9 mouse cellular contexts compared by ENCODE assay signal in the genomic region with DNA sequence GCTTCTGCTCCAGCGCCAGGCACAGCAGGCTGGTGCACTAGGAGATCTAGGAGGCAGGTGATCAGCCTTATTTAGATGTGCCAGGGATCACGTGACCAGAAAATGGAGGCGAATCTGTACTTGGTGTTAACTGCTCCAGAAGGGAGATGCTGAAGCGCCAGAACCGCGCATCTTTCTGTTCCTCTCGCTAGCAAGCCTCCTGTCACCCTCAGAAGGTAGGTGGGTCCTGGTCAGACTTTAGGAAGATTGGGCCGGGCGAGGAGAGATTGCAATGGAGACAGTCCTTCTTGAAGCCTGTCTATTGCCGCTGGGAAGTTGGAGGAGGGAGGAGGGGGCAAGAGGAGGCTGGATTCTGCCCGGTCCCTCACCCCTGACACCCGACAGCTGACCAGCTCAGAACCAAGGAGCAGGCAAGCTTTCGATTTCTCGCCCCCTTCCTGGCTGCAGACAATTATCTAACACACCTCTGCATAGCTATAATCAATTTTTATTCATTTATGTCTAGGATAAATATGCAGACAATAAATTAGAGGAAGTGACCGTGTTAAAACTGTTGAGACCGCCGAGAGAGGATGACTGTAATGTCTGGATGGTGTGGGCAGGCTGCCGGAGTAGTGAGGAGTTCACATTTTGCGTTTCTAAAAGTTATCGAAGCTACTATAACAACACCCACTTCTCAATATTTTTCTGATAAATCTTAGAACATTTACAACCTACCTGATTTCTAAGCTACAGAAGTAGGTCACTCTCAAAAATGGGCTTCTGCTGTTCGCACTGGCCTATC.
DNase-seq lines count a peak whose midpoint lies in the region; ATAC-seq and TF ChIP-seq lines count a peak whose summit lies in the region.
"Had no signal": no experiment of that assay in that cellular context is flagged by ENCODE, and none has a peak within 500 bp of the region (broad histone marks: within the 10 kb centered on the region; RNA-seq: fewer than 3 reads in every experiment).

No protein-coding gene starts in this region.

- TF ChIP-seq CTCF in gastrocnemius, adult 2 months (IDR thresholded peaks at IDR 0.05), result no peak
- TF ChIP-seq CTCF in kidney, postnatal 0 days (IDR thresholded peaks at IDR 0.05; ENCODE audit: low read depth), result no peak

- intact Hi-C loops in gastrocnemius, adult 2 months (cut with DNase I), result no loop called here
- intact Hi-C loops in gastrocnemius, postnatal 14 days (cut with DNase I; ENCODE audit: low total_unique reads), result no loop called here

- 0 out of 2 replicates have a peak, but pooled peaks cover 2% of the 10 kb centered on the region for H3K4me1 ChIP-seq in kidney, postnatal 0 days (replicated peaks; ENCODE audit: insufficient read depth, low read length)
- peaks cover 7% of the 10 kb centered on the region; the same call in 1 of the 2 replicates for H3K4me1 ChIP-seq in limb, embryonic 15.5 days

- DNase-seq in gastrocnemius, adult 2 months, result peak; percentile 25
- DNase-seq in gastrocnemius, postnatal 14 days, result no peak
- DNase-seq in cerebellum, postnatal 36 days, result peak; percentile 76 to 89
- DNase-seq in kidney, postnatal 0 days (ENCODE audit: low spot score), result peak; percentile 69
- DNase-seq in retina, postnatal 1 day, result peak; percentile 82
- no peak for DNase-seq in ovary, postnatal 36 days (ENCODE audit: low spot score)

- H3K4me2 ChIP-seq in kidney, postnatal 0 days (ENCODE audit: low read length), result peak overlapping the region; percentile 68
- peak overlapping the region; percentile 56 for H3K4me2 ChIP-seq in limb, embryonic 15.5 days

- no peaks in the 10 kb centered on the region for H3K9me3 ChIP-seq in kidney, postnatal 0 days (replicated peaks; ENCODE audit: low read length)
- H3K9me3 ChIP-seq in limb, embryonic 15.5 days, result no peaks in the 10 kb centered on the region
- H3K9me3 ChIP-seq: G1E had no signal

- no peak overlapping the region for H3K27ac ChIP-seq in gastrocnemius, adult 2 months
- no peak overlapping the region for H3K27ac ChIP-seq in kidney, postnatal 0 days
- H3K27ac ChIP-seq in limb, embryonic 15.5 days, result no peak overlapping the region

- H3K4me3 ChIP-seq in gastrocnemius, adult 2 months, result peak overlapping the region; percentile 65
- peak overlapping the region; percentile 29 for H3K4me3 ChIP-seq in kidney, postnatal 0 days (replicated peaks; ENCODE audit: low read depth, low read length)
- H3K4me3 ChIP-seq in limb, embryonic 15.5 days, result peak overlapping the region; percentile 34

- ATAC-seq in granulocyte monocyte progenitor cell, adult 5-6 weeks (replicated peaks; ENCODE audit: poor library complexity, severe bottlenecking), result peak; percentile 63; the same call in 1 of the 2 replicates
- peak; percentile 81; the same call in 1 of the 2 replicates for ATAC-seq in kidney, postnatal 0 days (replicated peaks; ENCODE audit: low FRiP score, low read depth)
- no peak for ATAC-seq in limb, embryonic 15.5 days (ENCODE audit: insufficient number of reproducible peaks, low FRiP score, low TSS enrichment, low read depth)

- 0 out of 2 replicates have a peak overlapping the region, but pooled peaks have one; percentile 6 for H3K9ac ChIP-seq in kidney, postnatal 0 days (ENCODE audit: low read depth, low read length)
- H3K9ac ChIP-seq in limb, embryonic 15.5 days, result no peak overlapping the region

- no peaks in the 10 kb centered on the region for H3K36me3 ChIP-seq in kidney, postnatal 0 days (ENCODE audit: insufficient read depth, low read length)
- H3K36me3 ChIP-seq in limb, embryonic 15.5 days, result no peaks in the 10 kb centered on the region
- H3K36me3 ChIP-seq: G1E had no signal

- WGBS in kidney, postnatal 0 days, result 8% methylated on average over 21 of the region's 21 CpGs
- 10% methylated on average over 21 of the region's 21 CpGs for WGBS in limb, embryonic 15.5 days

- no peaks in the 10 kb centered on the region for H3K27me3 ChIP-seq in kidney, postnatal 0 days (ENCODE audit: insufficient read depth, low read length)
- H3K27me3 ChIP-seq in limb, embryonic 15.5 days, result peaks cover 16% of the 10 kb centered on the region

Comparison
In these comparisons a context has a peak if more than half of its experiments do, and no peak if none do; other contexts are left out.
1. DNase-seq: peak in gastrocnemius, adult 2 months (single experiment), cerebellum, postnatal 36 days (2 of 2), kidney, postnatal 0 days (single experiment) and retina, postnatal 1 day (single experiment); none in gastrocnemius, postnatal 14 days (single experiment) and ovary, postnatal 36 days (single experiment).
2. Peak in every context shown above with its lines, with median percentiles within 50 percentile points of each other: H3K4me3 ChIP-seq.